Mouse (Mus musculus) olfactory bulb, adult 2 months (tissue): ENCODE data around the gene Gtf2f1. TPM values are rescaled to one million over a fixed set of nuclear protein-coding genes. Genes with fewer than 3 reads are reported as not detected.
"Not testable (repeated sequence)": the region's sequence is repeated elsewhere in the genome, so short reads cannot be mapped to it uniquely, and the experiment has no call there.

ENCODE experiments used
- H3K27ac ChIP-seq: fragments of 200-500 bp; 2 replicates; pipeline ENCODE4 v1.5.1; 2012; ENCODE audit warnings: low read depth, low read length; ENCODE audit not compliant: insufficient read depth
- H3K4me1 ChIP-seq: fragments of 200-500 bp; 2 replicates; pipeline ENCODE4 v1.6.1; 2012; ENCODE audit warnings: low read length; ENCODE audit not compliant: control insufficient read depth, insufficient read depth
- H3K4me3 ChIP-seq: fragments of 200-500 bp; 2 replicates; pipeline ENCODE4 v1.5.1; 2012; ENCODE audit warnings: mild to moderate bottlenecking, low read depth, low read length, moderate library complexity; ENCODE audit not compliant: insufficient read depth
- CTCF ChIP-seq: fragments of 200-500 bp; IDR thresholded peaks from 2 replicates; pipeline ENCODE4 v1.5.1; 2012; ENCODE audit warnings: low read depth, mild to moderate bottlenecking, low read length, moderate library complexity; ENCODE audit not compliant: insufficient read depth
- POLR2A ChIP-seq: fragments of 200-500 bp; IDR thresholded peaks from 2 replicates; pipeline ENCODE4 v1.6.1; 2012; ENCODE audit warnings: mild to moderate bottlenecking, low read depth, low read length, moderate library complexity; ENCODE audit not compliant: insufficient read depth
- WGBS: fragments of 180-500 bp; shearing (Covaris S2); methylation state at CpG from one replicate; pipeline ENCODE4 v1.1.7; 2018; 5-methylcytosine and 5-hydroxymethylcytosine counted together
- polyA plus RNA-seq: library from polyadenylated mRNA; stranded (reverse); fragments of >200 nt; gene quantifications from 2 replicates; pipeline ENCODE4 v1.2.4, GENCODE M21; 2012; ENCODE audit warnings: low replicate concordance; ENCODE audit not compliant: missing spikeins, insufficient read depth, insufficient read length

The Gtf2f1 gene
- not detected in 2 replicates for polyA plus RNA-seq

- peak; percentile 98 for TF ChIP-seq POLR2A
- no peak for TF ChIP-seq CTCF
- WGBS = under 1% methylated on average over 51 of the region's 51 CpGs
- peaks cover 11% of the 10 kb centered on the region for H3K4me1 ChIP-seq
- H3K4me3 ChIP-seq = peak within 1 kb of the TSS; percentile 83
- H3K27ac ChIP-seq = peak within 1 kb of the TSS; percentile 98
Measured at GRCm38 (mm10) chr17:57011236-57012141, at the start of gene Gtf2f1, which contains the start of gene Gm17949. Gene Gtf2f1 (minus strand): TSS chr17:57011288. Gene Gm17949 (plus strand): TSS chr17:57011469.

GRCm38 (mm10) chr17:57060231-57060801 lies 49.2 kb upstream of the Gtf2f1 start:
- WGBS = under 1% methylated on average over 44 of the region's 44 CpGs
- Histone ChIP-seq H3K27ac (peak overlapping the region; percentile 73), H3K4me1 (peaks cover 17% of the 10 kb centered on the region), H3K4me3 (peak overlapping the region; percentile 83)
- TF ChIP-seq POLR2A (peak; percentile 23; the same call in 1 of the 2 replicates), CTCF (peak; percentile 65)

GRCm38 (mm10) chr17:57059486-57059977 lies 48.4 kb upstream of the Gtf2f1 start, which contains the start of gene Slc25a23:
Gene Slc25a23 (minus strand): TSS chr17:57059863.
- WGBS = under 1% methylated on average over 26 of the region's 45 CpGs
- peak within 1 kb of the TSS; percentile 89 for H3K27ac ChIP-seq
- H3K4me3 ChIP-seq = peak within 1 kb of the TSS; percentile 83
- TF ChIP-seq POLR2A (no peak; the same call in 1 of the 2 replicates), CTCF (no peak)
- H3K4me1 ChIP-seq = peaks cover 19% of the 10 kb centered on the region

- WGBS = under 1% methylated on average over 18 of the region's 22 CpGs
- Histone ChIP-seq H3K4me3 (peak within 1 kb of the TSS; percentile 83), H3K4me1 (peaks cover 21% of the 10 kb centered on the region), H3K27ac (peak within 1 kb of the TSS; percentile 89)
- TF ChIP-seq POLR2A (no peak), CTCF (no peak)
Measured at GRCm38 (mm10) chr17:57058891-57059485, 47.9 kb upstream of the Gtf2f1 start, which contains the start of gene Crb3. Gene Crb3 (plus strand): TSS chr17:57059105.

GRCm38 (mm10) chr17:57056246-57056645 lies 45.2 kb upstream of the Gtf2f1 start:
- H3K4me1 ChIP-seq = peaks cover 13% of the 10 kb centered on the region
- no peak overlapping the region for H3K4me3 ChIP-seq
- no peak for TF ChIP-seq CTCF
- no peak for TF ChIP-seq POLR2A
- no peak overlapping the region for H3K27ac ChIP-seq
- WGBS = 86% methylated on average over 3 of the region's 3 CpGs

- H3K4me1 ChIP-seq, H3K4me3 ChIP-seq, H3K27ac ChIP-seq: not testable (repeated sequence)
- 90% methylated on average over 4 of the region's 4 CpGs for WGBS
Measured at GRCm38 (mm10) chr17:57051679-57052078, 40.6 kb upstream of the Gtf2f1 start.

GRCm38 (mm10) chr17:57048816-57049215 lies 37.7 kb upstream of the Gtf2f1 start:
- peaks cover 2% of the 10 kb centered on the region; the same call in 1 of the 2 replicates for H3K4me1 ChIP-seq
- H3K4me3 ChIP-seq = no peak overlapping the region
- TF ChIP-seq POLR2A = no peak
- TF ChIP-seq CTCF = no peak
- H3K27ac ChIP-seq = no peak overlapping the region
- 91% methylated on average over 3 of the region's 3 CpGs for WGBS

GRCm38 (mm10) chr17:57047406-57047805 lies 36.3 kb upstream of the Gtf2f1 start:
- WGBS = 61% methylated on average over 5 of the region's 5 CpGs
- Histone ChIP-seq H3K4me3 (no peak overlapping the region), H3K4me1 (peaks cover 8% of the 10 kb centered on the region), H3K27ac (no peak overlapping the region)
- TF ChIP-seq CTCF (no peak), POLR2A (no peak)

- Histone ChIP-seq H3K27ac (no peak within 1 kb of the TSS), H3K4me1 (peaks cover 8% of the 10 kb centered on the region), H3K4me3 (no peak within 1 kb of the TSS)
- 75% methylated on average over 8 of the region's 8 CpGs for WGBS
- TF ChIP-seq CTCF (no peak), POLR2A (no peak)
Measured at GRCm38 (mm10) chr17:57041554-57041953, 30.5 kb upstream of the Gtf2f1 start, which contains the start of gene Slc25a41. Gene Slc25a41 (minus strand): TSS chr17:57041654.
